Comparison of ENCODE assay signal across 27 mouse cellular contexts in the genomic region with DNA sequence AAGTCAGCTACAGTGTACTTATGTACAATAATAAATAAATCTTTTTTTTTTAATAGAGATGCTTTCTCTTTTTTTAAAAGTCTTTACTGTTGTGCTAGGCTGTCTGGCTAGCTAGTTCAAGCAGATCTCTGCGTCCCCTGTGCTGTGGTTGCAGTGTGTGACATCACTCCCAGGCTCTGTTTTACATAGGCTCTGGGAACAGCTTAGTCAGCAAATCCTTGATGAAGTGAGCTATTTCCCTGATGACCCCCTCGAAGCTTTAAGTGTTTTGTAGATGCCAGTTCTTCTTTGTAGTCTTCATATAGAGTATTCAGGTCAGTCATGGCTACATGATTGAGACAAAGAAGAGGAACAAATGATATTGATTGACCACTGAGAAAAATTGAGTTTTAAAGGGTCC. TPM values are rescaled to one million over a fixed set of nuclear protein-coding genes. Genes with fewer than 3 reads are reported as not detected.
DNase-seq lines count a peak whose midpoint lies in the region; ATAC-seq and TF ChIP-seq lines count a peak whose summit lies in the region.
"Had no signal": no experiment of that assay in that cellular context is flagged by ENCODE, and none has a peak within 500 bp of the region (broad histone marks: within the 10 kb centered on the region; RNA-seq: fewer than 3 reads in every experiment).

No protein-coding gene starts in this region.

- peaks cover 59% of the 10 kb centered on the region for H3K36me3 ChIP-seq in ES-E14 (ENCODE audit: control insufficient read depth, insufficient read depth, low read length, poor library complexity, severe bottlenecking)
- H3K36me3 ChIP-seq in hindbrain, embryonic 13.5 days: peaks cover 82% of the 10 kb centered on the region

- no peak overlapping the region for H3K4me2 ChIP-seq in hindbrain, embryonic 13.5 days
- H3K4me2 ChIP-seq: embryonic facial prominence, embryonic 13.5 days; embryonic facial prominence, embryonic 15.5 days; forebrain, embryonic 12.5 days had no signal

- H3K9ac ChIP-seq in ES-E14 (ENCODE audit: insufficient read depth, low read depth, low read length, poor library complexity, severe bottlenecking): no peak overlapping the region
- H3K9ac ChIP-seq in hindbrain, embryonic 13.5 days: no peak overlapping the region
- H3K9ac ChIP-seq: embryonic facial prominence, embryonic 13.5 days; embryonic facial prominence, embryonic 15.5 days; forebrain, embryonic 12.5 days had no signal

- 84% methylated on average over 2 of the region's 2 CpGs for WGBS in hindbrain, embryonic 13.5 days

- in situ Hi-C loops in ES-E14 (cut with MboI; ENCODE audit: low sequenced_read_pairs in 2 of 2, unreplicated experiment in 2 of 2): no loop called here

- no peaks in the 10 kb centered on the region for H3K9me3 ChIP-seq in ES-E14 (ENCODE audit: control insufficient read depth, insufficient read depth, low read depth, low read length)
- no peaks in the 10 kb centered on the region for H3K9me3 ChIP-seq in hindbrain, embryonic 13.5 days
- H3K9me3 ChIP-seq: embryonic facial prominence, embryonic 13.5 days; embryonic facial prominence, embryonic 15.5 days; forebrain, embryonic 10.5 days; forebrain, embryonic 12.5 days had no signal

- H3K27me3 ChIP-seq in hindbrain, embryonic 13.5 days: no peaks in the 10 kb centered on the region
- H3K27me3 ChIP-seq: embryonic facial prominence, embryonic 13.5 days; embryonic facial prominence, embryonic 15.5 days; forebrain, embryonic 12.5 days had no signal

- peaks cover 5 to 14% of the 10 kb centered on the region in 2 experiments for H3K4me1 ChIP-seq in ES-E14 (ENCODE audit: control insufficient read depth in 2 of 2, insufficient read depth in 2 of 2, low read length in 2 of 2, poor library complexity in 1 of 2)
- no peaks in the 10 kb centered on the region for H3K4me1 ChIP-seq in hindbrain, embryonic 13.5 days (replicated peaks)
- H3K4me1 ChIP-seq: embryonic facial prominence, embryonic 13.5 days; embryonic facial prominence, embryonic 15.5 days; forebrain, embryonic 12.5 days had no signal

- DNase-seq in ES-E14 (ENCODE audit: low read depth, low spot score) (no peak), MN1 (ENCODE audit: low spot score) (peak; percentile 67)
- no peak for DNase-seq in spleen, postnatal 10 days (ENCODE audit: low spot score in 2 of 2)
- DNase-seq in ovary, postnatal 14 days (ENCODE audit: low spot score): no peak
- DNase-seq: adrenal gland, postnatal 25 days; cerebellum, adult 11 months; cerebellum, adult 18-20 months; cerebellum, adult 8-10 months; cerebellum, adult 9-11 months; cerebellum, postnatal 14 days; cerebellum, postnatal 36 days; embryo, embryonic 11 days had no signal

- no peak for ATAC-seq in hindbrain, embryonic 13.5 days (ENCODE audit: low FRiP score)
- ATAC-seq: forebrain, embryonic 14.5 days; forebrain, embryonic 16.5 days had no signal

- H3K4me3 ChIP-seq in ES-E14 (ENCODE audit: insufficient read depth in 1 of 2, low read depth in 1 of 2, low read length in 2 of 2, poor library complexity in 1 of 2, severe bottlenecking in 1 of 2): no peak overlapping the region
- no peak overlapping the region for H3K4me3 ChIP-seq in hindbrain, embryonic 13.5 days
- H3K4me3 ChIP-seq: embryonic facial prominence, embryonic 13.5 days; embryonic facial prominence, embryonic 15.5 days; erythroblast, embryonic 14.5 days; forebrain, embryonic 10.5 days; forebrain, embryonic 12.5 days had no signal

- H3K27ac ChIP-seq in ES-E14 (ENCODE audit: insufficient read depth, low read depth, low read length, poor library complexity, severe bottlenecking): no peak overlapping the region
- no peak overlapping the region for H3K27ac ChIP-seq in hindbrain, embryonic 13.5 days
- H3K27ac ChIP-seq: embryonic facial prominence, embryonic 13.5 days; embryonic facial prominence, embryonic 15.5 days; forebrain, embryonic 10.5 days; forebrain, embryonic 12.5 days had no signal

TF ChIP-seq in ES-E14, 5 proteins besides CTCF, POLR2A, EP300 and RAD21:
- no peak for TF ChIP-seq CHD2 (IDR thresholded peaks at IDR 0.05; ENCODE audit: low read depth, low read length)
- TF ChIP-seq MAFK (IDR thresholded peaks at IDR 0.05; ENCODE audit: insufficient read depth, low read depth, low read length): peak; percentile 95

RNA-seq across cellular contexts. Expression of a gene that starts 34.4 kb away (rescaled TPM):
- total RNA-seq in ES-E14 (2012; rRNA removed): 13.4 and 28.4 TPM in 2 replicates
- polyA plus RNA-seq in hindbrain, embryonic 13.5 days (2015; fragmentation: Nextera tagmentation; extraction: Ambion mirVana): 39.2 and 39.9 TPM in 2 replicates

RNA-seq across cellular contexts. Expression of a gene that starts 36.6 kb away (rescaled TPM):
- 161 and 173 TPM in 2 replicates for total RNA-seq in ES-E14 (2012; rRNA removed)
- polyA plus RNA-seq in hindbrain, embryonic 13.5 days (2015; fragmentation: Nextera tagmentation; extraction: Ambion mirVana): 66.6 and 68.1 TPM in 2 replicates

RNA-seq across cellular contexts. Expression of a gene that starts 55.8 kb away (rescaled TPM):
- total RNA-seq in ES-E14 (2012; rRNA removed): not detected in 2 replicates
- polyA plus RNA-seq in hindbrain, embryonic 13.5 days (2015; fragmentation: Nextera tagmentation; extraction: Ambion mirVana): 1.7 TPM in 1 of 2 replicates, not detected in the other
- total RNA-seq: adrenal gland, adult 2 months; adrenal gland, postnatal 10 days; adrenal gland, postnatal 25 days; adrenal gland, postnatal 4 days; common myeloid progenitor, adult 5-6 weeks had no signal
- polyA plus RNA-seq: brain, embryonic 14.5 days; C2C12; embryonic facial prominence, embryonic 11.5 days; embryonic facial prominence, embryonic 13.5 days; erythroblast, embryonic 14.5 days; forebrain, embryonic 10.5 days; forebrain, embryonic 12.5 days; forebrain, embryonic 14.5 days; forebrain, embryonic 16.5 days had no signal
